Mouse (Mus musculus): ENCODE data around the gene Cad. TPM values are rescaled to one million over a fixed set of nuclear protein-coding genes. Genes with fewer than 3 reads are reported as not detected.
A peak's percentile ranks its signal among the peaks of the same experiment; 100 is the strongest.

Gene Cad
- total RNA-seq, 2 experiments from 2014 or later: 17.1 to 21.6 TPM

- Histone ChIP-seq H3K27ac (peak overlapping the region; percentile 59), H3K4me3 (peak overlapping the region; percentile 44)
- peak in 1 of 2 experiments; percentile 44 for DNase-seq (ENCODE audit: low spot score in 2 of 2)
- TF ChIP-seq CTCF (conservative IDR thresholded peaks at IDR 0.05): 0 out of 2 replicates have a peak, but pooled peaks have one; percentile 17
These were observed 40.5 kb downstream of the Cad start for GRCm38 (mm10) chr5:31094799-31095691.

GRCm38 (mm10) chr5:31095711-31096480 is 41.3 kb downstream of the Cad start:
- DNase-seq (ENCODE audit: low spot score in 2 of 2): no peak
- no peak overlapping the region for H3K27ac ChIP-seq
- peak overlapping the region; percentile 44 for H3K4me3 ChIP-seq
- TF ChIP-seq CTCF (conservative IDR thresholded peaks at IDR 0.05): peak; percentile 46

GRCm38 (mm10) chr5:31105814-31106335 is 51.3 kb downstream of the Cad start, which contains the start of gene Dnajc5g:
Gene Dnajc5g (plus strand): TSS chr5:31106285.
- DNase-seq (ENCODE audit: low spot score in 2 of 2): no peak
- Histone ChIP-seq H3K4me3 (no peak within 1 kb of the TSS), H3K27ac (no peak within 1 kb of the TSS)
- TF ChIP-seq CTCF (conservative IDR thresholded peaks at IDR 0.05): no peak

GRCm38 (mm10) chr5:31108000-31108490 is 53.5 kb downstream of the Cad start, which contains the start of gene Slc30a3:
Gene Slc30a3 (minus strand): TSS chr5:31108237.
- no peak within 1 kb of the TSS for H3K27ac ChIP-seq
- H3K4me3 ChIP-seq: no peak within 1 kb of the TSS
- no peak for TF ChIP-seq CTCF (conservative IDR thresholded peaks at IDR 0.05)
- DNase-seq (ENCODE audit: low spot score in 2 of 2): no peak

GRCm38 (mm10) chr5:31110781-31111180 is 56.2 kb downstream of the Cad start:
- no peak overlapping the region for H3K4me3 ChIP-seq
- DNase-seq (ENCODE audit: low spot score in 2 of 2): no peak
- TF ChIP-seq CTCF (conservative IDR thresholded peaks at IDR 0.05): peak; percentile 79
- H3K27ac ChIP-seq: no peak overlapping the region

- Histone ChIP-seq H3K27ac (no peak within 1 kb of the TSS), H3K4me3 (no peak within 1 kb of the TSS)
- no peak for TF ChIP-seq CTCF (conservative IDR thresholded peaks at IDR 0.05)
- DNase-seq (ENCODE audit: low spot score in 2 of 2): no peak
These were observed 61.8 kb downstream of the Cad start, which contains the start of gene Trim54 for GRCm38 (mm10) chr5:31116354-31116753. Gene Trim54 (plus strand): TSS chr5:31116712.

- Histone ChIP-seq H3K4me3 (no peak overlapping the region), H3K27ac (no peak overlapping the region)
- TF ChIP-seq CTCF (conservative IDR thresholded peaks at IDR 0.05): no peak
- no peak for DNase-seq (ENCODE audit: low spot score in 2 of 2)
These were observed 62.3 kb downstream of the Cad start for GRCm38 (mm10) chr5:31116912-31117311.

GRCm38 (mm10) chr5:31121111-31121510 is 66.5 kb downstream of the Cad start:
- Histone ChIP-seq H3K27ac (no peak overlapping the region), H3K4me3 (no peak overlapping the region)
- TF ChIP-seq CTCF (conservative IDR thresholded peaks at IDR 0.05): no peak
- DNase-seq (ENCODE audit: low spot score in 2 of 2): no peak

- H3K27ac ChIP-seq: no peak overlapping the region
- no peak for DNase-seq (ENCODE audit: low spot score in 2 of 2)
- no peak overlapping the region for H3K4me3 ChIP-seq
- TF ChIP-seq CTCF (conservative IDR thresholded peaks at IDR 0.05): no peak
These were observed 68.9 kb downstream of the Cad start for GRCm38 (mm10) chr5:31123481-31123880.

GRCm38 (mm10) chr5:31126050-31126449 is 71.5 kb downstream of the Cad start:
- Histone ChIP-seq H3K4me3 (no peak overlapping the region), H3K27ac (no peak overlapping the region)
- peak in 1 of 2 experiments; percentile 29 for DNase-seq (ENCODE audit: low spot score in 2 of 2)
- TF ChIP-seq CTCF (conservative IDR thresholded peaks at IDR 0.05): peak; percentile 62

Other genes starting within 250 kb of the Cad start
- gene Mapre3, start 240.1 kb upstream of the Cad start, total RNA-seq (2021): 100 to 1,000 TPM; 231 to 237 TPM
- gene Tmem214, start 186.8 kb upstream of the Cad start, total RNA-seq (2021): 10 to 100 TPM; 60.8 to 63.2 TPM
- gene Agbl5, start 166.1 kb upstream of the Cad start, total RNA-seq (2021): 10 to 100 TPM; 12.2 to 15.5 TPM
- 10 to 100 TPM; 91.5 to 93.8 TPM for gene Ost4, start 147.0 kb upstream of the Cad start, total RNA-seq (2021)
- gene Emilin1, start 141.4 kb upstream of the Cad start, total RNA-seq (2021): 1 to 10 TPM; 2.0 TPM
- gene Khk, start 133.3 kb upstream of the Cad start, total RNA-seq (2021): 10 to 100 TPM; 17.0 to 17.7 TPM
- 10 to 100 TPM; 15.5 to 16.7 TPM for gene Cgref1, start 109.2 kb upstream of the Cad start, total RNA-seq (2021)
- gene Preb, start 94.4 kb upstream of the Cad start, total RNA-seq (2021): 100 to 1,000 TPM; 132 to 145 TPM
- under 1 TPM; 0.10 to 0.20 TPM for gene Tcf23, start 86.1 kb upstream of the Cad start, total RNA-seq (2021)
- 10 to 100 TPM; 73.4 to 78.8 TPM for gene Atraid, start 6.5 kb upstream of the Cad start, total RNA-seq (2021)
- 10 to 100 TPM; 15.0 to 16.1 TPM for gene Slc5a6, start 5.9 kb upstream of the Cad start, total RNA-seq (2021)
- not detected for gene Dnajc5g, start 51.5 kb downstream of the Cad start, total RNA-seq (2021)
- gene Slc30a3, start 53.5 kb downstream of the Cad start, total RNA-seq (2021): 10 to 100 TPM; 89.6 to 92.2 TPM
- not detected for gene Trim54, start 61.9 kb downstream of the Cad start, total RNA-seq (2021)
- gene Ucn, start 84.0 kb downstream of the Cad start, total RNA-seq (2021): not detected
- gene Mpv17, start 99.5 kb downstream of the Cad start, total RNA-seq (2021): 10 to 100 TPM; 58.8 to 61.3 TPM
- gene Gm29609, start 125.1 kb downstream of the Cad start, total RNA-seq (2021): 1 to 10 TPM; 3.5 to 4.0 TPM
- 10 to 100 TPM; 63.1 to 67.8 TPM for gene Gtf3c2, start 125.4 kb downstream of the Cad start, total RNA-seq (2021)
- 10 to 100 TPM; 80.9 to 81.5 TPM for gene Snx17, start 138.4 kb downstream of the Cad start, total RNA-seq (2021)
- 10 to 100 TPM; 39.6 to 54.0 TPM for gene Eif2b4, start 138.7 kb downstream of the Cad start, total RNA-seq (2021)
- gene Zfp513, start 147.5 kb downstream of the Cad start, total RNA-seq (2021): 10 to 100 TPM; 29.3 to 29.5 TPM
- gene Ppm1g, start 165.9 kb downstream of the Cad start, total RNA-seq (2021): 10 to 100 TPM; 71.3 to 74.8 TPM
- 10 to 100 TPM; 81.2 to 89.4 TPM for gene Nrbp1, start 186.1 kb downstream of the Cad start, total RNA-seq (2021)
- under 1 TPM in 1 of 2 experiments, not detected in 1; 0.74 TPM for gene Gm9970, start 186.5 kb downstream of the Cad start, total RNA-seq (2021)
- 1 to 10 TPM; 3.2 to 4.0 TPM for gene Krtcap3, start 196.9 kb downstream of the Cad start, total RNA-seq (2021)
- 10 to 100 TPM; 80.9 to 96.8 TPM for gene Ift172, start 236.3 kb downstream of the Cad start, total RNA-seq (2021)
- 100 to 1,000 TPM; 180 to 215 TPM for gene Fndc4, start 241.3 kb downstream of the Cad start, total RNA-seq (2021)
- gene Gckr, start 242.7 kb downstream of the Cad start, total RNA-seq (2021): not detected

All from layer of hippocampus, adult 2 months (tissue).